Mouse (Mus musculus) embryonic facial prominence, embryonic 10.5 days (tissue): ENCODE measurements around the gene Atxn7l3b. TPM values are rescaled to one million over a fixed set of nuclear protein-coding genes. Genes with fewer than 3 reads are reported as not detected.
A peak's percentile ranks its signal among the peaks of the same experiment; 100 is the strongest.
"Not testable (repeated sequence)": the region's sequence is repeated elsewhere in the genome, so short reads cannot be mapped to it uniquely, and the experiment has no call there.

ENCODE experiments used
- DNase-seq: peaks from one replicate; pipeline ENCODE4 v3.0.0-alpha.2; 2017; ENCODE audit warnings: low spot score
- H3K27ac ChIP-seq: fragments of 300-500 bp; sonication (generic); replicated peaks from 2 replicates; pipeline ENCODE4 v1.5.1; 2016; ENCODE audit warnings: mild to moderate bottlenecking
- H3K27me3 ChIP-seq: fragments of 300-500 bp; sonication (generic); replicated peaks from 2 replicates; pipeline ENCODE4 v1.6.1; 2016; ENCODE audit warnings: low read depth, mild to moderate bottlenecking; ENCODE audit not compliant: poor library complexity, severe bottlenecking
- H3K36me3 ChIP-seq: fragments of 300-500 bp; sonication (generic); replicated peaks from 2 replicates; pipeline ENCODE4 v1.6.1; 2016; ENCODE audit warnings: mild to moderate bottlenecking, moderate library complexity
- H3K4me1 ChIP-seq: fragments of 300-500 bp; sonication (generic); 2 replicates; pipeline ENCODE4 v1.6.1; 2016
- H3K4me3 ChIP-seq: fragments of 300-500 bp; sonication (generic); 2 replicates; pipeline ENCODE4 v1.5.1; 2016; ENCODE audit warnings: mild to moderate bottlenecking, moderate library complexity
- H3K9me3 ChIP-seq: fragments of 300-500 bp; sonication (generic); 2 replicates; pipeline ENCODE4 v1.6.1; 2016; ENCODE audit warnings: mild to moderate bottlenecking
- WGBS: fragments of 180-500 bp; shearing (Covaris S2); methylation state at CpG from one replicate; pipeline ENCODE4 v1.1.7; 2016; 5-methylcytosine and 5-hydroxymethylcytosine counted together
- polyA plus RNA-seq: library from polyadenylated mRNA; unstranded; fragments of >200 nt; fragmentation: Nextera tagmentation; extraction: Ambion mirVana; gene quantifications from 2 replicates; pipeline ENCODE4 v1.2.1, GENCODE M21; 2016

Gene Atxn7l3b
- polyA plus RNA-seq, result 195 and 217 TPM in 2 replicates

DNA sequence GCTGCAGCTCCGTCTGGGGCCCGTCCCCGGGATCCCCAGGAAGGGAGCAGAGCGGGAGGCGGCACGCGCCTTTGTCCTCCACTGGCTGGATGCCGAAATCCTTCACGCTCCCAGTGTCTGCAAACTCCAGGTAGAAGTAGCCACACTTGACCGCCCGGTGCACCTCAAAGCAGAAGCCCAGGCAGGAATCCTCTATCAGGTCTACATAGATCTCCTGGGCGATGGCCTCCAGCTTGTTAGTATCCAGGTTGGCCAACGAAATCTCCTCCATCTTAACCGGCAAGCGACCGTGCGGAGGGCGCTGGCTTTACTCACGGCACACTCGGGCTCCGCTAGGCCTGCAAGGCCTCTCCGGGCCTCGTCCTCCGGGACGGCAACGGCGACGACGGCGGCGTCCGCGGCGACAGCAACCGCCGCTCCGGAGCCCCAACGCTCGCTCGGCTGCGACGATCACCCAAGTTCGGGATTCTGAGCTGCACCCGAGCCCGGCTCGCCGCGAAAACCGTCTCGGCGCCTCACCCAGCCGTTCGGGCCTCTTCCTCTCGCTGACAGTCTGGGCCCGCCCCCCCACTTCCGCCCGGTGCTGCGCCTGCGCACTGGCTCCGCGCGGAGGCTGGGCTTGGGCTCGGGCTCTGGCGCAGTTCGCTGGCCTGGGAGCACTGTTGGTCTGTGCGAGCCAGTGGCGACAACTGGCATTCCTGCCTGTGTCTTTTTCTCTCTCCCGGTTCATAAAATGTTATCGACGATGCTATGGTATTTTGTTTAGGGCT is at the start of gene Atxn7l3b:
Gene Atxn7l3b (minus strand): TSS at position 550 of the 770 bp plus-strand sequence.
- Histone ChIP-seq H3K36me3 (peaks cover 44% of the 10 kb centered on the region), H3K27ac (peak within 1 kb of the TSS; percentile 98)
- 2% methylated on average over 70 of the region's 70 CpGs for WGBS

DNA sequence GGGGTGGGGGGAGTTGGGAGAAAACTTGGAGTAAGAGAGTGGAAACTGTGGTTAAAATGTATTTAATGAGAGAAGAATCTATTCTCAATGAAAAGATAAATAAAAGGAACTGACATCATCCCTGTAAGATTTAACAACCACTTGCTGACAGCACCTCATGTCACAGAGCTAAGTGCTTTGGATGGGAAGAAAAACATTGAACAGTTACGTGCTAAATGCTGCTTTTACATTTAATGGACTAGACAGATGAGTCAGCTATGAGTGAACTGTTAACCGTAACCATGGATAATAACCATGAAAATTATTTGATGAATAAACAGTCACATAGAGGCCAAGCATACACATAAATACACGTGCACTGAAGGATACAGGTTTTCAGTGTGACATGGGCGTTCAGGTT is 48.8 kb upstream of the Atxn7l3b start:
- Histone ChIP-seq H3K36me3 (no peaks in the 10 kb centered on the region), H3K27ac (no peak overlapping the region), H3K27me3 (no peaks in the 10 kb centered on the region), H3K4me3 (no peak overlapping the region), H3K4me1 (no peaks in the 10 kb centered on the region), H3K9me3 (no peaks in the 10 kb centered on the region)
- 89% methylated on average over 4 of the region's 4 CpGs for WGBS
- no peak for DNase-seq

More for the DNA sequence above, at the start of gene Atxn7l3b:
- peak within 1 kb of the TSS; percentile 88 for H3K4me3 ChIP-seq
- peaks cover 25% of the 10 kb centered on the region for H3K4me1 ChIP-seq
- peak; percentile 97 for DNase-seq
- peaks cover 5% of the 10 kb centered on the region; the same call in 1 of the 2 replicates for H3K9me3 ChIP-seq
- no peaks in the 10 kb centered on the region for H3K27me3 ChIP-seq

- Histone ChIP-seq H3K4me3 (no peak overlapping the region), H3K9me3 (no peaks in the 10 kb centered on the region), H3K36me3 (no peaks in the 10 kb centered on the region), H3K27me3 (no peaks in the 10 kb centered on the region), H3K4me1 (no peaks in the 10 kb centered on the region), H3K27ac (no peak overlapping the region)
- no peak for DNase-seq
- WGBS, result 63% methylated on average over 5 of the region's 5 CpGs
Measured at GRCm38 (mm10) chr10:112973286-112974026, 44.7 kb upstream of the Atxn7l3b start.

DNA sequence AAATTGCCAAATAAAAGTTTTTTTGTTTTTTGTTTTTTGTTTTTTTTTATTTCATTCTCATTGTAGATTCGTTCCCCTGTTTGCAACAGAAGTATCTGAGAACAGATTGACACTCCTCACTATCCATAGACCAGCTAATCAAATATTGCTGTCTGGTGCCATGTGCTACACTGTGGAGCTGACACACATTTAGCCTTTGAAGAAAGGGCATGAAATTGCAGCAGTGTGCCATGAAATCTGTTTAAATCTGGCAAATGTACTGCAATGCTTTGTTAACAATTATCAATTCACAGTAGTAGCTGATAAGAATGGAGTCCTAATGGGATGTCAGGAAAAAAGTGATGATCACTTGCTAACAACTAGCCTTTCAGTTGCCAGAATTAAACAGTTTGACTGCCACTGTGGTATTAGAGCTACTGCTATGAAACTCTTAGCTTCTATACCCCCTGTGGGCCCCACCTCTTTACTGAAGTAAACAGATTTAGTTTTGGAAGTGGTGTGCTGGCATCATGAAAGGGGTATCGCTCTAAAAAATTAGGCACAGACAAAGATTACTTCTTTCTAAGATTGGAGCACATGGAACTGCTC is 41.3 kb upstream of the Atxn7l3b start:
- Histone ChIP-seq H3K9me3 (no peaks in the 10 kb centered on the region), H3K4me1 (no peaks in the 10 kb centered on the region), H3K27me3 (no peaks in the 10 kb centered on the region), H3K36me3 (no peaks in the 10 kb centered on the region), H3K27ac (no peak overlapping the region), H3K4me3 (no peak overlapping the region)
- 74% methylated on average over 2 of the region's 2 CpGs for WGBS
- no peak for DNase-seq

GRCm38 (mm10) chr10:112967578-112967977 is 38.8 kb upstream of the Atxn7l3b start:
- WGBS, result 85% methylated on average over 2 of the region's 2 CpGs

GRCm38 (mm10) chr10:112962216-112962615 is 33.4 kb upstream of the Atxn7l3b start:
- not testable (repeated sequence) for H3K36me3 ChIP-seq, H3K27ac ChIP-seq, H3K27me3 ChIP-seq, DNase-seq, H3K4me1 ChIP-seq, H3K9me3 ChIP-seq, H3K4me3 ChIP-seq
- WGBS, result 49% methylated on average over 4 of the region's 4 CpGs

More at GRCm38 (mm10) chr10:112967578-112967977, 38.8 kb upstream of the Atxn7l3b start:
- H3K4me1 ChIP-seq, result no peaks in the 10 kb centered on the region
- no peaks in the 10 kb centered on the region for H3K36me3 ChIP-seq
- no peak overlapping the region for H3K27ac ChIP-seq
- no peaks in the 10 kb centered on the region for H3K27me3 ChIP-seq
- H3K9me3 ChIP-seq, result no peaks in the 10 kb centered on the region
- no peak for DNase-seq
- H3K4me3 ChIP-seq, result no peak overlapping the region

DNA sequence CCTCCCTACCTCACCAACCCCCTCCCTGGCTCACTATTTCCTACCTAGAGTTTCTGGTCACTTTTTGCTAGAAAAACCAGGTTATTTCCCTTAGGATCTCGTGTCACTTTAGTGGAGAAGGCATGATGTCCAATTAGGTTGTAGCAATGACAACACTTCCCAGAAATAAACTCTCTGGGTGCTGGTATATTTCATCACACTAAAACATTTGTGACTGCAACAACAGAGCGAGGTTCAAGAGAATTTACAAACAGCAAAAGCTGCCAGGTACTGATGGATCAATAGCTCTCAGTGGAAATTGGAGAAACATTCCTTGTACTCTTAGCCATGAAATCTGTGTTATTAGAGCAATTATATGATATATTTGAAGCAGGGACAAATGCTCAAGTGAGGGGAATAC is 25.3 kb upstream of the Atxn7l3b start:
- no peak overlapping the region for H3K27ac ChIP-seq
- no peak for DNase-seq
- no peaks in the 10 kb centered on the region for H3K27me3 ChIP-seq
- no peaks in the 10 kb centered on the region for H3K9me3 ChIP-seq
- 80% methylated on average over 2 of the region's 2 CpGs for WGBS
- H3K4me3 ChIP-seq, result no peak overlapping the region
- H3K4me1 ChIP-seq, result no peaks in the 10 kb centered on the region
- H3K36me3 ChIP-seq, result no peaks in the 10 kb centered on the region

DNA sequence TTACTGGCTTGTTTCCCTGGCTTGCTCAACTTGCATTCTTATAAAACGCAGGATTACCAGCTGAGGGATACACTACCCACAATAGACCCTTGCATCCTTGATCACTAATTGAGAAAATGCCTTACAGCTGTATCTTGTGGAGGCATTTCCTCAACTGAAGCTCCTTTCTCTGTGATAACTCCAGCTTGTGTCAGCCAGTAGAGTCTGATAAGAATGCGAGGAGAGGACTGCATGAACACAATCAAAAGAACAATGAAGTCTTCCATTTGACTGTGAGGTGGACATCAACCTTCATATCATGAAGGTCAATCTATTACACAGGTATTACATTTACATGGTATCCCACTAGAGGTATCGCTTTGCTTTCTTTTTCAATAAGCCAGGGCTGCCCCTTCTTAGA is 19.7 kb upstream of the Atxn7l3b start:
- no peaks in the 10 kb centered on the region for H3K36me3 ChIP-seq
- no peaks in the 10 kb centered on the region for H3K4me1 ChIP-seq
- no peak overlapping the region for H3K4me3 ChIP-seq
- H3K27ac ChIP-seq, result no peak overlapping the region
- 84% methylated on average over 3 of the region's 3 CpGs for WGBS
- no peaks in the 10 kb centered on the region for H3K9me3 ChIP-seq
- no peak for DNase-seq
- no peaks in the 10 kb centered on the region for H3K27me3 ChIP-seq

DNA sequence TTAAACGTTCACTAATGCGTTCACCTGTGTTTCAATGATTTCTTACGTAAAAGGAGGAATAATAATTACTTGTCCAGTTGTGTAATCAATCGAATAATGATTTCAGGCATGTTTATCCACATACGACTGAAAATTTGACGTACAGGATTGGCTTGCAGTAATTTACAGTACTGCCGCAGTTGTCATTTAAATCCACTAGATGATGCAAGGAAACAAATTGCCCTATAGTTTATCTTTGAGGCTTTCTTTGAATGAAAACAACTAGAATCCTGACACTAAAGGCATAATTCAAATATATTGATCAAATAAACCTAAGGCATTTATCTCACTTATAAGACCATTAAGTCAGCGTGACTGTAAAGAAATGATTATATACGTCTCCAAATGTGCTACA is 418 bp upstream of the Atxn7l3b start:
- Histone ChIP-seq H3K4me1 (peaks cover 25% of the 10 kb centered on the region), H3K4me3 (peak overlapping the region; percentile 88), H3K27ac (peak overlapping the region; percentile 98), H3K36me3 (peaks cover 38% of the 10 kb centered on the region), H3K27me3 (no peaks in the 10 kb centered on the region), H3K9me3 (peaks cover 5% of the 10 kb centered on the region; the same call in 1 of the 2 replicates)
- 56% methylated on average over 9 of the region's 9 CpGs for WGBS
- DNase-seq, result no peak

DNA sequence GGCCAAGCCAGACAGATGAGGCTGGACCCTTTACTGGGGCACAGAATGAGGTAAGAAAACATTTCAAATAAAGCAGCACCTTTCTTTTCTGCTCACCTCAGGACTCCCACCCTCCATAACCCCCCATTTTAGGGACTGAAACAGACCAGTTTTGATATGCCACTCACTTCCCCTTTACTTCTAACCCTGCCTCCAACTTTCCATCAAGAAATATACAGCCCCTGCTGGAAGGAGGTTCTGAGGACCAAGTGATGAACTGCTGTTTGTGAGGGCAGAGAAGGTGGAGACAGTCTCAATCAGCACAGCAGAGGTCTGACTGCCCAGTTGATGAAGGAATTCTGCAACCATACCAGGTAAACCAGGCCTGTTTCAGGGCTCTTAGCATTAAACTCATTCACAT is 1.8 kb downstream of the Atxn7l3b start:
- H3K4me1 ChIP-seq, result peaks cover 25% of the 10 kb centered on the region
- peaks cover 5% of the 10 kb centered on the region; the same call in 1 of the 2 replicates for H3K9me3 ChIP-seq
- H3K36me3 ChIP-seq, result peaks cover 59% of the 10 kb centered on the region
- H3K27me3 ChIP-seq, result no peaks in the 10 kb centered on the region
- no peak overlapping the region for H3K27ac ChIP-seq
- H3K4me3 ChIP-seq, result peak overlapping the region; percentile 88
- DNase-seq, result no peak

GRCm38 (mm10) chr10:112926271-112926670 is 2.5 kb downstream of the Atxn7l3b start:
- no peak for DNase-seq
- H3K9me3 ChIP-seq, result peaks cover 5% of the 10 kb centered on the region; the same call in 1 of the 2 replicates
- 89% methylated on average over 2 of the region's 2 CpGs for WGBS
- peaks cover 25% of the 10 kb centered on the region for H3K4me1 ChIP-seq
- peak overlapping the region; percentile 11 for H3K4me3 ChIP-seq
- no peaks in the 10 kb centered on the region for H3K27me3 ChIP-seq
- peaks cover 59% of the 10 kb centered on the region for H3K36me3 ChIP-seq
- no peak overlapping the region for H3K27ac ChIP-seq

GRCm38 (mm10) chr10:112916575-112917190 is 12.1 kb downstream of the Atxn7l3b start:
- H3K27me3 ChIP-seq, result no peaks in the 10 kb centered on the region
- H3K9me3 ChIP-seq, result no peaks in the 10 kb centered on the region
- H3K4me1 ChIP-seq, result no peaks in the 10 kb centered on the region
- 87% methylated on average over 5 of the region's 5 CpGs for WGBS
- H3K27ac ChIP-seq, result no peak overlapping the region
- H3K36me3 ChIP-seq, result no peaks in the 10 kb centered on the region
- H3K4me3 ChIP-seq, result no peak overlapping the region
- no peak for DNase-seq
